Mouse (Mus musculus): ENCODE results near the gene Per2. TPM values are rescaled to one million over a fixed set of nuclear protein-coding genes. Genes with fewer than 3 reads are reported as not detected.

The Per2 gene
- polyA plus RNA-seq, 1 experiment from 2014 or later = 3.6 TPM

GRCm38 (mm10) chr1:91366215-91367108, 92.7 kb downstream of the Per2 start, which contains the start of gene Erfe:
Gene Erfe (plus strand): TSS chr1:91366430.
- Histone ChIP-seq H3K4me3 (peak within 1 kb of the TSS; percentile 36), H3K27ac (no peak within 1 kb of the TSS), H3K4me2 (replicated peaks) (peak within 1 kb of the TSS; percentile 73), H3K27me3 (peaks cover 28% of the 10 kb centered on the region), H3K9me3 (replicated peaks) (peaks cover 16% of the 10 kb centered on the region; the same call in 1 of the 2 replicates), H3K9ac (peak within 1 kb of the TSS; percentile 54), H3K36me3 (peaks cover 23% of the 10 kb centered on the region), H3K4me1 (peaks cover 11% of the 10 kb centered on the region)
- WGBS = under 1% methylated on average over 68 of the region's 68 CpGs
- ATAC-seq (ENCODE audit: low FRiP score) = 0 out of 2 replicates have a peak, but pooled peaks have one; percentile 35

Other genes starting within 250 kb of the Per2 start
- 67.5 and 71.8 TPM in 2 replicates for gene Ube2f, start 209.0 kb downstream of the Per2 start, polyA plus RNA-seq (2016; fragmentation: Nextera tagmentation; extraction: Ambion mirVana)
- gene Scly, start 161.0 kb downstream of the Per2 start, polyA plus RNA-seq (2016; fragmentation: Nextera tagmentation; extraction: Ambion mirVana) = 13.1 and 14.0 TPM in 2 replicates
- 0.17 and 0.18 TPM in 2 replicates for gene Espnl, start 137.2 kb downstream of the Per2 start, polyA plus RNA-seq (2016; fragmentation: Nextera tagmentation; extraction: Ambion mirVana)
- gene Klhl30, start 108.3 kb downstream of the Per2 start, polyA plus RNA-seq (2016; fragmentation: Nextera tagmentation; extraction: Ambion mirVana) = 0.41 and 0.59 TPM in 2 replicates
- 0.49 and 0.90 TPM in 2 replicates for gene Erfe, start 92.9 kb downstream of the Per2 start, polyA plus RNA-seq (2016; fragmentation: Nextera tagmentation; extraction: Ambion mirVana)
- 147 and 148 TPM in 2 replicates for gene Ilkap, start 60.5 kb downstream of the Per2 start, polyA plus RNA-seq (2016; fragmentation: Nextera tagmentation; extraction: Ambion mirVana)
- 274 and 304 TPM in 2 replicates for gene Hes6, start 45.3 kb downstream of the Per2 start, polyA plus RNA-seq (2016; fragmentation: Nextera tagmentation; extraction: Ambion mirVana)
- 12.9 and 13.0 TPM in 2 replicates for gene Traf3ip1, start 35.3 kb upstream of the Per2 start, polyA plus RNA-seq (2016; fragmentation: Nextera tagmentation; extraction: Ambion mirVana)
- gene Asb1, start 81.2 kb upstream of the Per2 start, polyA plus RNA-seq (2016; fragmentation: Nextera tagmentation; extraction: Ambion mirVana) = 14.8 and 17.7 TPM in 2 replicates